Mouse (Mus musculus) thymus, adult 2 months (tissue): ENCODE data around the gene Lyrm9.

Experiments
- CTCF ChIP-seq: fragments of 200-500 bp; IDR thresholded peaks from 2 replicates; pipeline ENCODE4 v1.5.1; 2012; ENCODE audit warnings: mild to moderate bottlenecking, control low read depth, low read length, moderate library complexity, borderline replicate concordance; ENCODE audit not compliant: control insufficient read depth, poor library complexity, insufficient read depth; ENCODE audit errors: extremely low read depth
- POLR2A ChIP-seq: fragments of 200-500 bp; IDR thresholded peaks from 2 replicates; pipeline ENCODE4 v1.6.1; 2012; ENCODE audit warnings: mild to moderate bottlenecking, low read length, control low read depth, moderate library complexity; ENCODE audit not compliant: control insufficient read depth, poor library complexity, insufficient read depth; ENCODE audit errors: extremely low read depth

GRCm38 (mm10) chr11:78846620-78847019 is 20.2 kb downstream of the Lyrm9 start:
- TF ChIP-seq CTCF (no peak), POLR2A (no peak)
